Mouse (Mus musculus) olfactory bulb, adult 2 months (tissue): Measurements from ENCODE around the gene Adcy5. TPM values are rescaled to one million over a fixed set of nuclear protein-coding genes. Genes with fewer than 3 reads are reported as not detected.

Source experiments
- H3K27ac ChIP-seq: fragments of 200-500 bp; 2 replicates; pipeline ENCODE4 v1.5.1; 2012; ENCODE audit warnings: low read depth, low read length; ENCODE audit not compliant: insufficient read depth
- H3K4me1 ChIP-seq: fragments of 200-500 bp; 2 replicates; pipeline ENCODE4 v1.6.1; 2012; ENCODE audit warnings: low read length; ENCODE audit not compliant: control insufficient read depth, insufficient read depth
- H3K4me3 ChIP-seq: fragments of 200-500 bp; 2 replicates; pipeline ENCODE4 v1.5.1; 2012; ENCODE audit warnings: mild to moderate bottlenecking, low read depth, low read length, moderate library complexity; ENCODE audit not compliant: insufficient read depth
- CTCF ChIP-seq: fragments of 200-500 bp; IDR thresholded peaks from 2 replicates; pipeline ENCODE4 v1.5.1; 2012; ENCODE audit warnings: low read depth, mild to moderate bottlenecking, low read length, moderate library complexity; ENCODE audit not compliant: insufficient read depth
- POLR2A ChIP-seq: fragments of 200-500 bp; IDR thresholded peaks from 2 replicates; pipeline ENCODE4 v1.6.1; 2012; ENCODE audit warnings: mild to moderate bottlenecking, low read depth, low read length, moderate library complexity; ENCODE audit not compliant: insufficient read depth
- WGBS: fragments of 180-500 bp; shearing (Covaris S2); methylation state at CpG from one replicate; pipeline ENCODE4 v1.1.7; 2018; 5-methylcytosine and 5-hydroxymethylcytosine counted together
- polyA plus RNA-seq: library from polyadenylated mRNA; stranded (reverse); fragments of >200 nt; gene quantifications from 2 replicates; pipeline ENCODE4 v1.2.4, GENCODE M21; 2012; ENCODE audit warnings: low replicate concordance; ENCODE audit not compliant: missing spikeins, insufficient read depth, insufficient read length

Adcy5 gene
- polyA plus RNA-seq, 1 experiment, result not detected

DNA sequence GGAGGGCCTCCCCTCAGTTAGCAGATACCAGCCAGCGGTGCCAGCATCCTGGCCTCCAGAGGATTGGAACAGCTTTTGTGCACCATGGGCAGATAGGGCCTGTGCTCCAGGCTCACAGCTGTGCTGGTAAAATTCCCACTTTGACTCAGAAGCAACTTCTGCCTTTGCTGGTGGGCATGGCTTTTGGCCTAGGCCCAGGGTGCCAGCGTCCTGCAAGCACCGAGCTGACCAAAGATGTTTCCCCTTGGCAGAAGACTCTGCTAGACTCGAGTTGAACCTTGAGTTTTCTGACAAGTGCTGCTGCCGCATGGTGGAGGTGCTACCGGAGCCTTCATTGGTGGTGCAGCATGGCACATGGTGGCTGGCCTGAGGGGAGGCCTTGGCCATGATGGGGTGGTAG lies 149.0 kb downstream of the Adcy5 start:
- TF ChIP-seq POLR2A (no peak), CTCF (no peak)
- 80% methylated on average over 6 of the region's 6 CpGs for WGBS

DNA sequence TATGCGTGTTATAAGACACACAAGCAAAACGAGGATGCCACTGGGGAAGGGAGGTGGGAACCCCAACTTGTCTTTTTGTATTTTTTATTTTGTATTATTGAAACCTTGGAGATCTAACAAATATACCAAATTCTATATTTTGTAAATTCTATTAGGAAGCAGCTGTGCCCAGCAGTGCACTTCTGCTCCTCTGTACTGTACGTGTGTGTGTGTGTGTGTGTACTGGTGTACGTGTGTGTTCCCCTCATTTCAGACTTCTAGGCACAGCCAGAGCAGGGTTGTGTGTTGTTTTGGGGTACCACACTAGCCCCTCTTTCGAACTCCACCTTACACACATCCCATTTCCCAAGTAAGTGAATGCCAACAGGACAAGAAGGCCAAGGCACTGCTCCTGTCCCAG lies 149.7 kb downstream of the Adcy5 start:
- 87% methylated on average over 5 of the region's 5 CpGs for WGBS
- H3K27ac ChIP-seq, result no peak overlapping the region
- no peak overlapping the region for H3K4me3 ChIP-seq
- no peaks in the 10 kb centered on the region for H3K4me1 ChIP-seq
- no peak for TF ChIP-seq CTCF
- TF ChIP-seq POLR2A, result no peak

More for the DNA sequence above, 149.0 kb downstream of the Adcy5 start:
- Histone ChIP-seq H3K27ac (no peak overlapping the region), H3K4me1 (no peaks in the 10 kb centered on the region), H3K4me3 (no peak overlapping the region)

DNA sequence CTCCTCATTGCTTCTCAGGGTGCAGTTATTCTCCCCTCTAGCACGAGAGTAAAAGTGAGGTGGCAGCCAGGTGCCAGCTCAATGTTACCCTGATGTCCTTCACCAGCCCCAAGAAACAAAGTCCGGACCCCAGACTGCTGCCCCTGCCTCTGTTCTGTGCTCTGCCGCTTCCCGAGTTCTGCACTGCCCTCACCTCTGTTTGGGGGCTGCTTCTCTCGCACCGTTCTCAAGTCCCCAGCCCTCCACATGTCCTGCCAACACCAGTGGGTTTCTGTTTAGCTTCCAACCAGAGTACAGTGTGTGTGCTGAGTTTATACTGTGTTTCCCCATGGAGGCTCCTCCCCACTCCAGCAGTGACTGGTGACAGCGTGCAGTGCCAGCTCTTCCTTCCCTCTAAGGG lies 150.5 kb downstream of the Adcy5 start:
- 80% methylated on average over 7 of the region's 7 CpGs for WGBS
- Histone ChIP-seq H3K4me3 (no peak overlapping the region), H3K4me1 (no peaks in the 10 kb centered on the region), H3K27ac (no peak overlapping the region)
- TF ChIP-seq CTCF, result no peak
- no peak for TF ChIP-seq POLR2A

GRCm38 (mm10) chr16:35306631-35307030 lies 152.0 kb downstream of the Adcy5 start:
- TF ChIP-seq POLR2A (no peak), CTCF (no peak)
- 97% methylated on average over 2 of the region's 2 CpGs for WGBS
- Histone ChIP-seq H3K4me1 (no peaks in the 10 kb centered on the region), H3K4me3 (no peak overlapping the region), H3K27ac (no peak overlapping the region)

- Histone ChIP-seq H3K4me3 (no peak overlapping the region), H3K4me1 (no peaks in the 10 kb centered on the region), H3K27ac (no peak overlapping the region)
- 92% methylated on average over 2 of the region's 2 CpGs for whole genome bisulfite sequencing
- no peak for TF ChIP-seq POLR2A
- no peak for TF ChIP-seq CTCF
These were observed 152.7 kb downstream of the Adcy5 start for GRCm38 (mm10) chr16:35307331-35307730.

DNA sequence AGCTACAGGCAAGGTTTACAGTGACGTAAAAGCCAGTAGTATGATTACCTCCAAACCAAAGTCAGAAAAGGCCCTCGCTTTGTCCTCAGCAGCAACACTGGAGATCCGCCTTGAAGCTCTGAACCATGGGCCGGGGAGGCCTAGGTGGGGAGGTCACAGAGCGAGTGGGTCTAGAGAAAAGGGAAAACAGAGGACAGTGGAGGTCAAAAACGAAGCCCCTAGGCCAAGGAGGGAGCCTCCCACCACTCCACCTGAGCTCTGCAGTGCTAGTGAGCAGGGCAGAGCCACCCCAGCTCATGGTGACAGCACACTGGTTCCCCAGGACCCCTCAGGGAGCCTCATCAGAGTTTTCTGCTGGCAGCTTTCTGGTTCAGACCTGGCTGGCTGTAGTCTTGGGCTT lies 153.3 kb downstream of the Adcy5 start:
- Histone ChIP-seq H3K4me1 (no peaks in the 10 kb centered on the region), H3K4me3 (no peak overlapping the region), H3K27ac (no peak overlapping the region)
- TF ChIP-seq CTCF, result no peak
- TF ChIP-seq POLR2A, result no peak
- WGBS, result 86% methylated on average over 6 of the region's 6 CpGs

GRCm38 (mm10) chr16:35308486-35309143 lies 153.9 kb downstream of the Adcy5 start:
- H3K27ac ChIP-seq, result no peak overlapping the region
- WGBS, result 94% methylated on average over 6 of the region's 6 CpGs
- no peak overlapping the region for H3K4me3 ChIP-seq
- H3K4me1 ChIP-seq, result no peaks in the 10 kb centered on the region
- TF ChIP-seq POLR2A (no peak), CTCF (no peak)

- 81% methylated on average over 4 of the region's 4 CpGs for WGBS
- Histone ChIP-seq H3K4me3 (no peak overlapping the region), H3K4me1 (no peaks in the 10 kb centered on the region), H3K27ac (no peak overlapping the region)
- no peak for TF ChIP-seq POLR2A
- no peak for TF ChIP-seq CTCF
These were observed 155.0 kb downstream of the Adcy5 start for GRCm38 (mm10) chr16:35309634-35310033.

DNA sequence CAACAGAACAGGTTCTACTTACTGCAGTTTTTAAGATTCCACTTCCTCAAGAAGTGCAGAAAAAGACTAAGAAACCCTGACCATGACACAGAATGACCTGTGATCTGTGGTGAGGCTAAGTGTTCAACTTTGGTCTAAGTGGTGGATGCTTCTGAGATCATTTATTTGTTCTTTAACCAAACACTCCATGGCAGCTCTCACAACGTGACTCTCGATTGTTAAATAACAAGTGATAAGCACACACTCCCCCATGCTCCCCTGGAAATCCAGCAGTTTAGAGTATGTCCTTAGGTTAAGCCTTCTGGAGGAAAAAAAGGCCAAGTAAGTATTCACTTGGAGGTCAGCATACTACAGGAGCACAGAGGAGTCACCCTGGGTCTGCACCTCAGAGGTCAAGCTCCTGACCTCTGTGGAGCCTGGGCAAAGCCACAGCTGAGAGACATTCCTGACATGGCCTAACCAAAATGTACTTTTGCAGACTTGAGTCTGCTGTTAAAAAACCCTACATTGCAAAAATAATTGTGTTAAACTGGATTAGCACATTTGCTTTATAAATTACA lies 156.0 kb downstream of the Adcy5 start:
- Histone ChIP-seq H3K27ac (no peak overlapping the region), H3K4me3 (no peak overlapping the region), H3K4me1 (no peaks in the 10 kb centered on the region)
- TF ChIP-seq POLR2A (no peak), CTCF (no peak)
- 67% methylated on average over 2 of the region's 2 CpGs for WGBS
